Mouse (Mus musculus): ENCODE results near the gene Rgs10.

The Rgs10 gene

GRCm38 (mm10) chr7:128410708-128411413 is 7.7 kb downstream of the Rgs10 start:
- DNase-seq (ENCODE audit: low spot score): no peak

GRCm38 (mm10) chr7:128408265-128408664 is 10.3 kb downstream of the Rgs10 start:
- no peak for DNase-seq (ENCODE audit: low spot score)

- DNase-seq (ENCODE audit: low spot score): no peak
Observed at GRCm38 (mm10) chr7:128403988-128404387, 14.6 kb downstream of the Rgs10 start.

- no peak for DNase-seq (ENCODE audit: low spot score)
Observed at GRCm38 (mm10) chr7:128403586-128403985, 15.0 kb downstream of the Rgs10 start.

GRCm38 (mm10) chr7:128403128-128403527 is 15.4 kb downstream of the Rgs10 start:
- DNase-seq (ENCODE audit: low spot score): no peak

GRCm38 (mm10) chr7:128402577-128402976 is 16.0 kb downstream of the Rgs10 start:
- no peak for DNase-seq (ENCODE audit: low spot score)

- no peak for DNase-seq (ENCODE audit: low spot score)
Observed at GRCm38 (mm10) chr7:128398664-128399063, 19.9 kb downstream of the Rgs10 start.

- no peak for DNase-seq (ENCODE audit: low spot score)
Observed at GRCm38 (mm10) chr7:128397066-128397465, 21.5 kb downstream of the Rgs10 start.

- DNase-seq (ENCODE audit: low spot score): no peak
Observed at GRCm38 (mm10) chr7:128393756-128394155, 24.8 kb downstream of the Rgs10 start.

GRCm38 (mm10) chr7:128392972-128393314 is 25.6 kb downstream of the Rgs10 start:
- DNase-seq (ENCODE audit: low spot score): no peak

GRCm38 (mm10) chr7:128392071-128392971 is 26.2 kb downstream of the Rgs10 start:
- no peak for DNase-seq (ENCODE audit: low spot score)

- DNase-seq (ENCODE audit: low spot score): no peak
Observed at GRCm38 (mm10) chr7:128391267-128392057, 27.1 kb downstream of the Rgs10 start.

GRCm38 (mm10) chr7:128388968-128389367 is 29.6 kb downstream of the Rgs10 start:
- DNase-seq (ENCODE audit: low spot score): peak; percentile 53

- no peak for DNase-seq (ENCODE audit: low spot score)
Observed at GRCm38 (mm10) chr7:128383726-128384463, 34.7 kb downstream of the Rgs10 start.

- DNase-seq (ENCODE audit: low spot score): no peak
Observed at GRCm38 (mm10) chr7:128383189-128383725, 35.3 kb downstream of the Rgs10 start.

- DNase-seq (ENCODE audit: low spot score): no peak
Observed at GRCm38 (mm10) chr7:128382527-128382860, 36.1 kb downstream of the Rgs10 start.

- DNase-seq (ENCODE audit: low spot score): no peak
Observed at GRCm38 (mm10) chr7:128381811-128382526, 36.6 kb downstream of the Rgs10 start.

- no peak for DNase-seq (ENCODE audit: low spot score)
Observed at GRCm38 (mm10) chr7:128381001-128381400, 37.6 kb downstream of the Rgs10 start.

- no peak for DNase-seq (ENCODE audit: low spot score)
Observed at GRCm38 (mm10) chr7:128379162-128379805, 39.3 kb downstream of the Rgs10 start.

- DNase-seq (ENCODE audit: low spot score): no peak
Observed at GRCm38 (mm10) chr7:128376206-128376701, 42.3 kb downstream of the Rgs10 start.
